Mouse (Mus musculus) neural tube, embryonic 14.5 days (tissue): ENCODE results near the gene Prkag3. TPM values are rescaled to one million over a fixed set of nuclear protein-coding genes. Genes with fewer than 3 reads are reported as not detected.

Experiments used
- ATAC-seq: fragments of 200-750 bp; cut with Nextera tagmentation; 2 replicates; pipeline ENCODE4 v1.8.0; 2017; ENCODE audit warnings: low read depth, mild to moderate bottlenecking, moderate TSS enrichment, moderate library complexity
- H3K27ac ChIP-seq: fragments of 300-500 bp; sonication (generic); 2 replicates; pipeline ENCODE4 v1.5.1; 2014; ENCODE audit warnings: low read depth, mild to moderate bottlenecking, control low read depth, low read length, moderate library complexity, mixed read lengths
- H3K27me3 ChIP-seq: fragments of 300-500 bp; sonication (generic); 2 replicates; pipeline ENCODE4 v1.6.1; 2014; ENCODE audit warnings: low read length; ENCODE audit not compliant: control insufficient read depth, insufficient read depth
- H3K36me3 ChIP-seq: fragments of 300-500 bp; sonication (generic); 2 replicates; pipeline ENCODE4 v1.6.1; 2014; ENCODE audit warnings: low read length, mixed read lengths; ENCODE audit not compliant: control insufficient read depth, insufficient read depth
- H3K4me1 ChIP-seq: fragments of 300-500 bp; sonication (generic); 2 replicates; pipeline ENCODE4 v1.6.1; 2014; ENCODE audit warnings: low read length; ENCODE audit not compliant: control insufficient read depth, insufficient read depth
- H3K4me2 ChIP-seq: fragments of 300-500 bp; sonication (generic); 2 replicates; pipeline ENCODE4 v1.6.1; 2014; ENCODE audit warnings: mild to moderate bottlenecking, low read depth, low read length, control low read depth
- H3K4me3 ChIP-seq: fragments of 300-500 bp; sonication (generic); 2 replicates; pipeline ENCODE4 v1.5.1; 2014; ENCODE audit warnings: low read depth, low read length, control low read depth, mixed read lengths
- H3K9ac ChIP-seq: fragments of 300-500 bp; sonication (generic); replicated peaks from 2 replicates; pipeline ENCODE4 v1.6.1; 2014; ENCODE audit warnings: low read depth, mild to moderate bottlenecking, control low read depth, low read length, mixed read lengths
- H3K9me3 ChIP-seq: fragments of 300-500 bp; sonication (generic); 2 replicates; pipeline ENCODE4 v1.6.1; 2016; ENCODE audit warnings: low read length; ENCODE audit not compliant: control insufficient read depth
- WGBS: fragments of 180-500 bp; shearing (Covaris S2); extraction: QIAGEN DNeasy Blood & Tissue Kit; methylation state at CpG from one replicate; pipeline ENCODE4 v1.1.7; 2014; 5-methylcytosine and 5-hydroxymethylcytosine counted together
- polyA plus RNA-seq: library from polyadenylated mRNA; unstranded; fragments of >200 nt; fragmentation: Nextera tagmentation; extraction: Ambion mirVana; gene quantifications from 2 replicates; pipeline ENCODE4 v1.2.1, GENCODE M21; 2014

Prkag3 gene
- polyA plus RNA-seq, 1 experiment from 2014 or later: not detected

GRCm38 (mm10) chr1:74752833-74753232 lies 3.8 kb upstream of the Prkag3 start:
- H3K27me3 ChIP-seq: 0 out of 2 replicates have a peak, but pooled peaks cover 3% of the 10 kb centered on the region
- no peaks in the 10 kb centered on the region for H3K9me3 ChIP-seq
- no peak overlapping the region for H3K4me2 ChIP-seq
- H3K27ac ChIP-seq: no peak overlapping the region
- 95% methylated on average over 3 of the region's 3 CpGs for WGBS
- ATAC-seq: no peak
- no peak overlapping the region for H3K4me3 ChIP-seq
- no peaks in the 10 kb centered on the region for H3K36me3 ChIP-seq
- 0 out of 2 replicates have a peak, but pooled peaks cover 3% of the 10 kb centered on the region for H3K4me1 ChIP-seq
- no peak overlapping the region for H3K9ac ChIP-seq

DNA sequence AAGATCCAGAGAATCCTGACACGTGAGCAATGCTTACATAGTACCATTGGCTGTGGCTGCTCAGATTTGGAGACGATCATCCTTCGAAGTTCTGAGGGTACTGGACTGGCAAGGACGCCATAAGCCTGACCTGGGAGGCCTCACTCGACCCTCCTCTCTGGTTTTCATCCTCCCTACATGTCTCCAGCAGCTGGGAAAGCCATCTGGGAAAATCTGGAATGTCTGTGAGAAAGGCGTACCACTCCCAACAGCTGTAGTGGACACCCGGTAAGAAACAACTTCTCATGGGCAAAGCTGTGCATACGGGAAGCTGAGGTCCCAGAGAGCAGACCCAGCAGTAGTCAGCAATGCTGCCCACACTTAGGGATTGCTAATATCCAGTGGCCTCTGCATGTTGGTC lies 3.1 kb upstream of the Prkag3 start:
- H3K27me3 ChIP-seq: 0 out of 2 replicates have a peak, but pooled peaks cover 3% of the 10 kb centered on the region
- no peaks in the 10 kb centered on the region for H3K36me3 ChIP-seq
- no peak overlapping the region for H3K27ac ChIP-seq
- 0 out of 2 replicates have a peak, but pooled peaks cover 3% of the 10 kb centered on the region for H3K4me1 ChIP-seq
- H3K9me3 ChIP-seq: no peaks in the 10 kb centered on the region
- H3K4me2 ChIP-seq: no peak overlapping the region
- no peak for ATAC-seq
- H3K4me3 ChIP-seq: no peak overlapping the region
- WGBS: 84% methylated on average over 8 of the region's 8 CpGs
- no peak overlapping the region for H3K9ac ChIP-seq

DNA sequence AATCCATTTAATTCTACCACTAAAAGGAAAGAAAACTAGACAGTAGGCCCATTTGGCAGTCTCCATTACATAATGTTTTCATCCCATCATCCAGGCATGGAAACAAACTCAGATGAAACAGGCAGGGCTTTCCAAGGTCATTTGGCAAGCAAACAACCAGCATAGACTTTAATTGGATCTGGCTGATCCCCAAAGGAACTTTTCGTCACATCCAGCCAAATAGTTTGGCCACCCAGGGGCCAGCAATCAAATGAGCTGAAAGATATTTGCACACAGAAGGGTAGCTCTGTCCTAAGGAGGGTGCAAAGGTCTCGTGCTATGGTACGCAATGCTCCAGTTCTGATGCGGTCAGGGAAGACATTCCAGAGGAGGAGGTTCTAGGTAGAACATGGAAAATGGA lies 1.7 kb upstream of the Prkag3 start:
- H3K27ac ChIP-seq: no peak overlapping the region
- H3K27me3 ChIP-seq: 0 out of 2 replicates have a peak, but pooled peaks cover 3% of the 10 kb centered on the region
- H3K4me1 ChIP-seq: 0 out of 2 replicates have a peak, but pooled peaks cover 3% of the 10 kb centered on the region
- whole genome bisulfite sequencing: 75% methylated on average over 4 of the region's 4 CpGs
- no peaks in the 10 kb centered on the region for H3K36me3 ChIP-seq
- H3K4me3 ChIP-seq: no peak overlapping the region
- no peaks in the 10 kb centered on the region for H3K9me3 ChIP-seq
- no peak for ATAC-seq
- no peak overlapping the region for H3K9ac ChIP-seq
- H3K4me2 ChIP-seq: no peak overlapping the region

DNA sequence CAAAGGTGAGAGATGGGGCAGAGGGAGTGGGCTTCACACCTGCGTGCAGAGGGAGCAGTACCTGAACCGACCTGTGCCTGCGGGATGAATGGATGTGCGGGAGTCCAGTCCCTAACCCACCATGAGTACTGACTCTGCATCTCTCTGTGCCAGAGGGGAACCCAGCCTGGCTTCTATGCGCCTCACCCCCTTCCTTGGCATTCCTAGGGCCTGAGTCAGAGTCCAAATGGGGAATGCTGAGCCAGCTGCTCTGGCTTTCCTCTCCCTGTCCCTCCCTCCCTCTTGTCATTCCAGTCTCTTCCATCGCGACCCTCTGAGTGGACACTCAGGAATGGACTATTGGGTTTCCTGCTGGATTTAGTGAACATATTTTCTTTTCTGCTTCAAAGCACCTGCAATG lies 280 bp upstream of the Prkag3 start:
- H3K27me3 ChIP-seq: 0 out of 2 replicates have a peak, but pooled peaks cover 3% of the 10 kb centered on the region
- H3K9me3 ChIP-seq: no peaks in the 10 kb centered on the region
- no peak for ATAC-seq
- 0 out of 2 replicates have a peak, but pooled peaks cover 3% of the 10 kb centered on the region for H3K4me1 ChIP-seq
- no peaks in the 10 kb centered on the region for H3K36me3 ChIP-seq
- 78% methylated on average over 7 of the region's 7 CpGs for WGBS
- no peak overlapping the region for H3K4me3 ChIP-seq
- H3K4me2 ChIP-seq: no peak overlapping the region
- no peak overlapping the region for H3K9ac ChIP-seq
- no peak overlapping the region for H3K27ac ChIP-seq

DNA sequence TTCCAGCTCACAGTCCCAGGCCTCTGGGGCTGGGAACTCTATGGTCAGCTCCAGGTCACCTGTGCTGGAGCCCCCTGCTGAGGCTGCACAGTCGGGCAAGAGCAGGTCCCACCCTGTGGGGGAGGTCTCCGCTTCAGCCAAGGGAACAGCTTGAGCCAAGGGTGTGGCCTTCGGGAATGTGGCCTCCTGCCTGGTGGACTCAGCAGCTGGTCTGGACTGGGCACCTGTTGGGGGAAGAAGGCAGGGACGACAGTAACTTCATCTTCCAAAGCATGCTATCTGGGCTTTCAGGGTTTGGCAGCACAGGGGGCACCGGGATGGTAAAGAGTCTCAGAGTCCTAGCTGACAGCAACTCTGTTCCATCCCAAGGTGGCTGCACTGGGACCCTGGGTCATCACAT lies 1.7 kb downstream of the Prkag3 start:
- Histone ChIP-seq H3K36me3 (no peaks in the 10 kb centered on the region), H3K27ac (no peak overlapping the region), H3K4me2 (no peak overlapping the region), H3K27me3 (0 out of 2 replicates have a peak, but pooled peaks cover 3% of the 10 kb centered on the region), H3K9me3 (no peaks in the 10 kb centered on the region), H3K9ac (no peak overlapping the region), H3K4me1 (0 out of 2 replicates have a peak, but pooled peaks cover 3% of the 10 kb centered on the region), H3K4me3 (no peak overlapping the region)
- ATAC-seq: no peak
- WGBS: 85% methylated on average over 5 of the region's 5 CpGs

DNA sequence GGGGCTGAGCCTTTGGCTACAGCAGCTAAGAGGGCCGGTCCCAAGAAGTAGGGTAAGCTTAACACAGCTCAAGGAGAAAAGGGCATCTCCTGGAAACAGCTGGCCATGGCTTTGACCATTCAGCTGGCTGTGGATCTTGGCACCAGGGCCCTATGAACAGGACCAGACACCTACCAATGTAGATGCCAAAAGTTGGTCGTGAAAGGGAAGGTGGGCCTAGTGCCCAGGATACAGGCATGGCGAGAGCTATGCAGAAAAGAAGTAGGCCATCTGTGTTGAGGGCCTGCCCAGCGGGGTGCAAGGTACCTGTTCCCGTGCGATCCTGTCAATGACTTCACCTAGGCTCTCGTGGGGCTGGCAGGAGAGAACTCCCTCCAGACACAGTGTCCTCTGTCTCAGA lies 8.2 kb downstream of the Prkag3 start:
- ATAC-seq: no peak

GRCm38 (mm10) chr1:74737500-74737899 lies 11.5 kb downstream of the Prkag3 start:
- no peaks in the 10 kb centered on the region for H3K36me3 ChIP-seq
- no peak overlapping the region for H3K27ac ChIP-seq
- no peak overlapping the region for H3K4me3 ChIP-seq
- H3K27me3 ChIP-seq: no peaks in the 10 kb centered on the region
- no peaks in the 10 kb centered on the region for H3K9me3 ChIP-seq
- ATAC-seq: no peak
- no peaks in the 10 kb centered on the region for H3K4me1 ChIP-seq
- no peak overlapping the region for H3K9ac ChIP-seq
- 89% methylated on average over 7 of the region's 7 CpGs for WGBS
- H3K4me2 ChIP-seq: no peak overlapping the region

More for the DNA sequence above, 8.2 kb downstream of the Prkag3 start:
- no peak overlapping the region for H3K9ac ChIP-seq
- no peak overlapping the region for H3K4me2 ChIP-seq
- H3K4me3 ChIP-seq: no peak overlapping the region
- no peaks in the 10 kb centered on the region for H3K27me3 ChIP-seq
- no peaks in the 10 kb centered on the region for H3K4me1 ChIP-seq
- no peaks in the 10 kb centered on the region for H3K9me3 ChIP-seq
- H3K27ac ChIP-seq: no peak overlapping the region
- WGBS: 84% methylated on average over 7 of the region's 7 CpGs
- H3K36me3 ChIP-seq: no peaks in the 10 kb centered on the region

- Histone ChIP-seq H3K27me3 (no peaks in the 10 kb centered on the region), H3K27ac (no peak overlapping the region), H3K9ac (no peak overlapping the region), H3K4me3 (no peak overlapping the region), H3K9me3 (no peaks in the 10 kb centered on the region), H3K4me1 (no peaks in the 10 kb centered on the region), H3K36me3 (no peaks in the 10 kb centered on the region), H3K4me2 (no peak overlapping the region)
- ATAC-seq: no peak
- WGBS: 92% methylated on average over 12 of the region's 12 CpGs
Measured at GRCm38 (mm10) chr1:74736977-74737376, 12.0 kb downstream of the Prkag3 start.

- WGBS: 73% methylated on average over 8 of the region's 8 CpGs
- Histone ChIP-seq H3K4me3 (no peak overlapping the region), H3K36me3 (no peaks in the 10 kb centered on the region), H3K9ac (no peak overlapping the region), H3K27me3 (no peaks in the 10 kb centered on the region), H3K9me3 (no peaks in the 10 kb centered on the region), H3K27ac (no peak overlapping the region), H3K4me2 (no peak overlapping the region), H3K4me1 (no peaks in the 10 kb centered on the region)
- no peak for ATAC-seq
Measured at GRCm38 (mm10) chr1:74728446-74728845, 20.6 kb downstream of the Prkag3 start.
